Mouse (Mus musculus) urinary bladder, postnatal 10 days (tissue): Measurements from ENCODE around the gene Dach2.
A peak's percentile ranks its signal among the peaks of the same experiment; 100 is the strongest.
"Not testable (repeated sequence)": the region's sequence is repeated elsewhere in the genome, so short reads cannot be mapped to it uniquely, and the experiment has no call there.

Experiments
- DNase-seq: peaks from one replicate; pipeline ENCODE4 v3.0.0; 2022; ENCODE audit warnings: low spot score

The Dach2 gene

GRCm38 (mm10) chrX:113297404-113297803, at the start of gene Dach2:
Gene Dach2 (plus strand): TSS chrX:113297510.
- no peak for DNase-seq

GRCm38 (mm10) chrX:113252427-113252826, 44.9 kb upstream of the Dach2 start:
- DNase-seq: not testable (repeated sequence)

- peak; percentile 12 for DNase-seq
These were observed 721 bp downstream of the Dach2 start for GRCm38 (mm10) chrX:113298031-113298430.

- DNase-seq: no peak
These were observed 1.2 kb downstream of the Dach2 start for GRCm38 (mm10) chrX:113298468-113298867.

- no peak for DNase-seq
These were observed 7.0 kb downstream of the Dach2 start for GRCm38 (mm10) chrX:113304323-113304722.

GRCm38 (mm10) chrX:113338143-113338542, 40.8 kb downstream of the Dach2 start:
- no peak for DNase-seq

- no peak for DNase-seq
These were observed 97.1 kb downstream of the Dach2 start for GRCm38 (mm10) chrX:113394417-113394816.

GRCm38 (mm10) chrX:113408756-113409155, 111.4 kb downstream of the Dach2 start:
- no peak for DNase-seq

GRCm38 (mm10) chrX:113421517-113422187, 124.3 kb downstream of the Dach2 start:
- no peak for DNase-seq

GRCm38 (mm10) chrX:113482131-113482530, 184.8 kb downstream of the Dach2 start:
- no peak for DNase-seq

- no peak for DNase-seq
These were observed 247.8 kb downstream of the Dach2 start for GRCm38 (mm10) chrX:113545106-113545505.

- DNase-seq: no peak
These were observed 266.6 kb downstream of the Dach2 start for GRCm38 (mm10) chrX:113563897-113564296.

GRCm38 (mm10) chrX:113666069-113666468, 368.8 kb downstream of the Dach2 start:
- DNase-seq: no peak

GRCm38 (mm10) chrX:113687163-113687562, 389.9 kb downstream of the Dach2 start:
- no peak for DNase-seq

- no peak for DNase-seq
These were observed 415.1 kb downstream of the Dach2 start for GRCm38 (mm10) chrX:113712363-113712762.

- no peak for DNase-seq
These were observed 426.8 kb downstream of the Dach2 start for GRCm38 (mm10) chrX:113724124-113724523.

GRCm38 (mm10) chrX:113747122-113747521, 449.8 kb downstream of the Dach2 start:
- no peak for DNase-seq

- DNase-seq: no peak
These were observed 495.0 kb downstream of the Dach2 start for GRCm38 (mm10) chrX:113792264-113792663.

GRCm38 (mm10) chrX:113810369-113810768, 513.1 kb downstream of the Dach2 start:
- DNase-seq: no peak

GRCm38 (mm10) chrX:113826810-113827209, 529.5 kb downstream of the Dach2 start:
- no peak for DNase-seq

- no peak for DNase-seq
These were observed 535.8 kb downstream of the Dach2 start for GRCm38 (mm10) chrX:113833062-113833461.

- DNase-seq: no peak
These were observed 570.7 kb downstream of the Dach2 start for GRCm38 (mm10) chrX:113867835-113868495.
